Mouse (Mus musculus): ENCODE results near the gene Alyref. TPM values are rescaled to one million over a fixed set of nuclear protein-coding genes. Genes with fewer than 3 reads are reported as not detected.

Alyref gene
- polyA plus RNA-seq, 1 experiment = not detected

- Histone ChIP-seq H3K4me1 (ENCODE audit: control insufficient read depth, insufficient read depth, low read length) (peaks cover 3% of the 10 kb centered on the region; the same call in 1 of the 2 replicates), H3K27ac (ENCODE audit: insufficient read depth, low read depth, low read length) (peak overlapping the region; percentile 88), H3K4me3 (ENCODE audit: insufficient read depth, low read depth, low read length) (peak overlapping the region; percentile 85)
- WGBS = under 1% methylated on average over 23 of the region's 23 CpGs
- no peak for TF ChIP-seq CTCF (IDR thresholded peaks at IDR 0.05; ENCODE audit: insufficient read depth, low read depth, low read length)
- TF ChIP-seq POLR2A (IDR thresholded peaks at IDR 0.05; ENCODE audit: insufficient read depth, low read depth, low read length) = no peak
These were observed 24.4 kb downstream of the Alyref start for GRCm38 (mm10) chr11:120573585-120574277.

- peak; percentile 92 for TF ChIP-seq POLR2A (IDR thresholded peaks at IDR 0.05; ENCODE audit: insufficient read depth, low read depth, low read length)
- no peak for TF ChIP-seq CTCF (IDR thresholded peaks at IDR 0.05; ENCODE audit: insufficient read depth, low read depth, low read length)
- peaks cover 3% of the 10 kb centered on the region; the same call in 1 of the 2 replicates for H3K4me1 ChIP-seq (ENCODE audit: control insufficient read depth, insufficient read depth, low read length)
- H3K27ac ChIP-seq (ENCODE audit: insufficient read depth, low read depth, low read length) = peak within 1 kb of the TSS; percentile 88
- H3K4me3 ChIP-seq (ENCODE audit: insufficient read depth, low read depth, low read length) = peak within 1 kb of the TSS; percentile 85
- under 1% methylated on average over 93 of the region's 94 CpGs for WGBS
These were observed 25.2 kb downstream of the Alyref start, which contains the start of gene P4hb for GRCm38 (mm10) chr11:120572752-120573584. Gene P4hb (minus strand): TSS chr11:120573253.

GRCm38 (mm10) chr11:120572417-120572751 is 25.8 kb downstream of the Alyref start:
- H3K4me1 ChIP-seq (ENCODE audit: control insufficient read depth, insufficient read depth, low read length) = peaks cover 3% of the 10 kb centered on the region; the same call in 1 of the 2 replicates
- 0% methylated on average over 24 of the region's 24 CpGs for WGBS
- H3K27ac ChIP-seq (ENCODE audit: insufficient read depth, low read depth, low read length) = 0 out of 2 replicates have a peak overlapping the region, but pooled peaks have one; percentile 36
- TF ChIP-seq CTCF (IDR thresholded peaks at IDR 0.05; ENCODE audit: insufficient read depth, low read depth, low read length) = no peak
- H3K4me3 ChIP-seq (ENCODE audit: insufficient read depth, low read depth, low read length) = peak overlapping the region; percentile 85

- 8% methylated on average over 11 of the region's 11 CpGs for WGBS
- Histone ChIP-seq H3K4me1 (ENCODE audit: control insufficient read depth, insufficient read depth, low read length) (peaks cover 3% of the 10 kb centered on the region; the same call in 1 of the 2 replicates), H3K4me3 (ENCODE audit: insufficient read depth, low read depth, low read length) (peak overlapping the region; percentile 85), H3K27ac (ENCODE audit: insufficient read depth, low read depth, low read length) (no peak overlapping the region)
- no peak for TF ChIP-seq CTCF (IDR thresholded peaks at IDR 0.05; ENCODE audit: insufficient read depth, low read depth, low read length)
- TF ChIP-seq POLR2A (IDR thresholded peaks at IDR 0.05; ENCODE audit: insufficient read depth, low read depth, low read length) = no peak
These were observed 26.3 kb downstream of the Alyref start for GRCm38 (mm10) chr11:120571754-120572416.

- no peak overlapping the region for H3K4me3 ChIP-seq (ENCODE audit: insufficient read depth, low read depth, low read length)
- H3K4me1 ChIP-seq (ENCODE audit: control insufficient read depth, insufficient read depth, low read length) = peaks cover 3% of the 10 kb centered on the region; the same call in 1 of the 2 replicates
- WGBS = 76% methylated on average over 3 of the region's 3 CpGs
These were observed 27.0 kb downstream of the Alyref start for GRCm38 (mm10) chr11:120571122-120571521.

GRCm38 (mm10) chr11:120568324-120568723 is 29.8 kb downstream of the Alyref start:
- 92% methylated on average over 6 of the region's 6 CpGs for WGBS
- TF ChIP-seq POLR2A (IDR thresholded peaks at IDR 0.05; ENCODE audit: insufficient read depth, low read depth, low read length) (no peak), CTCF (IDR thresholded peaks at IDR 0.05; ENCODE audit: insufficient read depth, low read depth, low read length) (no peak)
- H3K4me3 ChIP-seq (ENCODE audit: insufficient read depth, low read depth, low read length) = no peak overlapping the region
- H3K4me1 ChIP-seq (ENCODE audit: control insufficient read depth, insufficient read depth, low read length) = peaks cover 3% of the 10 kb centered on the region; the same call in 1 of the 2 replicates
- H3K27ac ChIP-seq (ENCODE audit: insufficient read depth, low read depth, low read length) = no peak overlapping the region

More at GRCm38 (mm10) chr11:120571122-120571521, 27.0 kb downstream of the Alyref start:
- no peak for TF ChIP-seq CTCF (IDR thresholded peaks at IDR 0.05; ENCODE audit: insufficient read depth, low read depth, low read length)
- no peak for TF ChIP-seq POLR2A (IDR thresholded peaks at IDR 0.05; ENCODE audit: insufficient read depth, low read depth, low read length)
- no peak overlapping the region for H3K27ac ChIP-seq (ENCODE audit: insufficient read depth, low read depth, low read length)

GRCm38 (mm10) chr11:120565114-120565513 is 33.1 kb downstream of the Alyref start:
- H3K4me1 ChIP-seq (ENCODE audit: control insufficient read depth, insufficient read depth, low read length) = no peaks in the 10 kb centered on the region
- 79% methylated on average over 9 of the region's 9 CpGs for WGBS
- TF ChIP-seq POLR2A (IDR thresholded peaks at IDR 0.05; ENCODE audit: insufficient read depth, low read depth, low read length) (no peak), CTCF (IDR thresholded peaks at IDR 0.05; ENCODE audit: insufficient read depth, low read depth, low read length) (no peak)
- H3K27ac ChIP-seq (ENCODE audit: insufficient read depth, low read depth, low read length) = no peak overlapping the region
- no peak overlapping the region for H3K4me3 ChIP-seq (ENCODE audit: insufficient read depth, low read depth, low read length)

GRCm38 (mm10) chr11:120562949-120563348 is 35.2 kb downstream of the Alyref start:
- WGBS = 96% methylated on average over 13 of the region's 13 CpGs
- no peak overlapping the region for H3K4me3 ChIP-seq (ENCODE audit: insufficient read depth, low read depth, low read length)
- no peak for TF ChIP-seq CTCF (IDR thresholded peaks at IDR 0.05; ENCODE audit: insufficient read depth, low read depth, low read length)
- no peaks in the 10 kb centered on the region for H3K4me1 ChIP-seq (ENCODE audit: control insufficient read depth, insufficient read depth, low read length)
- H3K27ac ChIP-seq (ENCODE audit: insufficient read depth, low read depth, low read length) = no peak overlapping the region

Data from olfactory bulb, adult 2 months (tissue).